In the genomic region with DNA sequence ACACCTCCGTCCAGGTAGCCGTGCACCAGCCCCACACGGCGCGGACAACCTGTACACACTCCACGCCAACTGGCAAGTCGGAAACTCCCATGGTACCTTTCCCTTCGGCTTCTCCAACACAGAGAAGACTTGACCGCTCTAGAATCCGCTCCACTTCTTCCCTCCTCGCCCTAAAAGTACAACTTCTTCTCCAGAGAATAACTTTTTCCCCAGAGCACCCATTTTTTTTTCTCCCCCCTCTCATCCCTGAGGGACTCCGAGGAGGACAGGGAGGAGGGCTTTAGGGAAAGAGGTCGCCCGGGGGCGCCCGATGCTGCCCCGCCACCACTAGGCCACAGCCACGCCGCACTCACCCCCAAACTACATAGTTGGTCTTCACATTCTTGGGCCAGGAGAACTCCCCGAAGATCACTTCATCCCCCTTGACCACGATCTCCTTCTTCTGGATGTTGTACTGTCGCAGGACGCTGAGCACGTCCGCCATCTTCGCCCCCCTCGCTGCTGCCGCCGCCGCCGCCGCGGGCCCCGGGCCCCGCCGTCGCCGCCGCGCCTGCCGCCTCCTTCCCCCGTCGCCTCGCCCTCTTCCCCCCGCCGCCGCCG, we compare ENCODE assay signal across 8 mouse cellular contexts. TPM values are rescaled to one million over a fixed set of nuclear protein-coding genes. Genes with fewer than 3 reads are reported as not detected.
DNase-seq lines count a peak whose midpoint lies in the region; ATAC-seq lines count a peak whose summit lies in the region.

No protein-coding gene starts in this region.

- peak; percentile 63 for ATAC-seq in heart, embryonic 14.5 days (ENCODE audit: insufficient number of reproducible peaks, insufficient read depth, low FRiP score, low read depth)
- ATAC-seq in midbrain, embryonic 14.5 days (ENCODE audit: low FRiP score, low TSS enrichment): peak; percentile 76

- 0% methylated on average over 45 of the region's 48 CpGs for WGBS in heart, embryonic 10.5 days
- WGBS in heart, embryonic 14.5 days: under 1% methylated on average over 46 of the region's 48 CpGs
- under 1% methylated on average over 46 of the region's 48 CpGs for WGBS in limb, embryonic 10.5 days
- 1% methylated on average over 47 of the region's 48 CpGs for WGBS in midbrain, embryonic 14.5 days

- H3K4me3 ChIP-seq in heart, embryonic 10.5 days: peak overlapping the region; percentile 78
- peak overlapping the region; percentile 65 to 93 for H3K4me3 ChIP-seq in heart, embryonic 14.5 days (ENCODE audit: control insufficient read depth in 1 of 2, insufficient read depth in 1 of 2, low read depth in 1 of 2, low read length in 2 of 2)
- peak overlapping the region; percentile 87 for H3K4me3 ChIP-seq in limb, embryonic 10.5 days
- H3K4me3 ChIP-seq in midbrain, embryonic 14.5 days (replicated peaks; ENCODE audit: low read depth, low read length): peak overlapping the region; percentile 92

- H3K9ac ChIP-seq in heart, embryonic 14.5 days (ENCODE audit: low read length): peak overlapping the region; percentile 90
- peak overlapping the region; percentile 84 for H3K9ac ChIP-seq in midbrain, embryonic 14.5 days (replicated peaks; ENCODE audit: low read length)

- no peaks in the 10 kb centered on the region for H3K27me3 ChIP-seq in heart, embryonic 10.5 days (ENCODE audit: insufficient read depth, poor library complexity, severe bottlenecking)
- H3K27me3 ChIP-seq in heart, embryonic 14.5 days (ENCODE audit: control insufficient read depth, insufficient read depth, low read length): no peaks in the 10 kb centered on the region
- no peaks in the 10 kb centered on the region for H3K27me3 ChIP-seq in limb, embryonic 10.5 days (ENCODE audit: low read depth, poor library complexity, severe bottlenecking)
- no peaks in the 10 kb centered on the region for H3K27me3 ChIP-seq in midbrain, embryonic 14.5 days (ENCODE audit: control insufficient read depth, insufficient read depth, low read length)

- H3K4me1 ChIP-seq in heart, embryonic 10.5 days: peaks cover 8% of the 10 kb centered on the region; the same call in 1 of the 2 replicates
- peaks cover 0 to 17% of the 10 kb centered on the region in 2 experiments; a peak in 2 of 4 replicates for H3K4me1 ChIP-seq in heart, embryonic 14.5 days (ENCODE audit: control insufficient read depth in 2 of 2, insufficient read depth in 2 of 2, low read length in 2 of 2)
- peaks cover 4% of the 10 kb centered on the region; the same call in 1 of the 2 replicates for H3K4me1 ChIP-seq in limb, embryonic 10.5 days
- H3K4me1 ChIP-seq in midbrain, embryonic 14.5 days (ENCODE audit: control insufficient read depth, insufficient read depth, low read length): peaks cover 10% of the 10 kb centered on the region; the same call in 1 of the 2 replicates

- H3K36me3 ChIP-seq in heart, embryonic 10.5 days: peaks cover 13% of the 10 kb centered on the region
- peaks cover 13% of the 10 kb centered on the region for H3K36me3 ChIP-seq in heart, embryonic 14.5 days (ENCODE audit: control insufficient read depth, insufficient read depth, low read length)
- H3K36me3 ChIP-seq in limb, embryonic 10.5 days: peaks cover 14% of the 10 kb centered on the region
- H3K36me3 ChIP-seq in midbrain, embryonic 14.5 days (ENCODE audit: control insufficient read depth, insufficient read depth, low read length): 0 out of 2 replicates have a peak, but pooled peaks cover 5% of the 10 kb centered on the region

- peak overlapping the region; percentile 97 for H3K27ac ChIP-seq in heart, embryonic 10.5 days
- peak overlapping the region; percentile 90 to 97 for H3K27ac ChIP-seq in heart, embryonic 14.5 days (replicated peaks in 1 of 2; ENCODE audit: control insufficient read depth in 1 of 2, insufficient read depth in 1 of 2, low read depth in 2 of 2, low read length in 2 of 2)
- H3K27ac ChIP-seq in limb, embryonic 10.5 days: peak overlapping the region; percentile 97
- peak overlapping the region; percentile 92 for H3K27ac ChIP-seq in midbrain, embryonic 14.5 days (replicated peaks; ENCODE audit: low read depth, low read length)

- H3K9me3 ChIP-seq in heart, embryonic 10.5 days: no peaks in the 10 kb centered on the region
- H3K9me3 ChIP-seq in heart, embryonic 14.5 days (ENCODE audit: control insufficient read depth, low read length): no peaks in the 10 kb centered on the region
- no peaks in the 10 kb centered on the region for H3K9me3 ChIP-seq in limb, embryonic 10.5 days (replicated peaks)
- H3K9me3 ChIP-seq in midbrain, embryonic 14.5 days (ENCODE audit: control insufficient read depth, low read length): no peaks in the 10 kb centered on the region

- peak overlapping the region; percentile 87 for H3K4me2 ChIP-seq in heart, embryonic 14.5 days (ENCODE audit: low read length)
- H3K4me2 ChIP-seq in midbrain, embryonic 14.5 days (ENCODE audit: low read length): peak overlapping the region; percentile 80

- DNase-seq in heart, embryonic 10.5 days (ENCODE audit: low spot score): peak; percentile 75
- no peak for DNase-seq in heart, adult 11 months
- peak; percentile 49 for DNase-seq in ES-CJ7 (ENCODE audit: low read depth, low spot score)
- peak; percentile 46 to 50 for DNase-seq in cerebellum, postnatal 36 days
- no peak for DNase-seq in limb, embryonic 10.5 days (ENCODE audit: low spot score)
- no peak for DNase-seq in midbrain, embryonic 14.5 days
- no peak for DNase-seq in T-cell, adult 2 months (ENCODE audit: low spot score)

RNA-seq across cellular contexts. Expression of gene Cdc73, which starts 0.5 kb away (rescaled TPM):
- 25.2 and 31.7 TPM in 2 replicates for polyA plus RNA-seq in heart, embryonic 10.5 days (2016; fragmentation: Nextera tagmentation; extraction: Ambion mirVana)
- polyA plus RNA-seq in heart, embryonic 14.5 days (2014; fragmentation: Nextera tagmentation; extraction: Ambion mirVana): 16.9 and 17.3 TPM in 2 replicates
- 30.9 and 31.1 TPM in 2 replicates for polyA plus RNA-seq in limb, embryonic 10.5 days (2016; fragmentation: Nextera tagmentation; extraction: Ambion mirVana)
- polyA plus RNA-seq in midbrain, embryonic 14.5 days (2014; fragmentation: Nextera tagmentation; extraction: Ambion mirVana): 17.1 and 20.6 TPM in 2 replicates

RNA-seq across cellular contexts. Expression of gene Glrx2, which starts 13.9 kb away (rescaled TPM):
- 81.4 and 85.2 TPM in 2 replicates for polyA plus RNA-seq in heart, embryonic 10.5 days (2016; fragmentation: Nextera tagmentation; extraction: Ambion mirVana)
- 82.1 and 83.9 TPM in 2 replicates for polyA plus RNA-seq in heart, embryonic 14.5 days (2014; fragmentation: Nextera tagmentation; extraction: Ambion mirVana)
- polyA plus RNA-seq in limb, embryonic 10.5 days (2016; fragmentation: Nextera tagmentation; extraction: Ambion mirVana): 71.6 and 80.7 TPM in 2 replicates
- polyA plus RNA-seq in midbrain, embryonic 14.5 days (2014; fragmentation: Nextera tagmentation; extraction: Ambion mirVana): 99.9 and 117 TPM in 2 replicates

Comparison
In these comparisons a context has a peak if more than half of its experiments do, and no peak if none do; other contexts are left out.
1. DNase-seq: peak in heart, embryonic 10.5 days (single experiment), ES-CJ7 (single experiment) and cerebellum, postnatal 36 days (2 of 2); none in heart, adult 11 months (single experiment), limb, embryonic 10.5 days (single experiment), midbrain, embryonic 14.5 days (single experiment) and T-cell, adult 2 months (single experiment).
2. Peak in every context shown above with its lines, with median percentiles within 50 percentile points of each other: H3K27ac ChIP-seq and H3K4me3 ChIP-seq.